Mouse (Mus musculus) liver, adult 2 months (tissue): ENCODE data around the gene Camkk1.

Experiments
- CTCF ChIP-seq: fragments of 200-500 bp; IDR thresholded peaks from 2 replicates; pipeline ENCODE4 v1.5.1; 2011; ENCODE audit warnings: low read depth, low read length, control low read depth
- POLR2A ChIP-seq: fragments of 200-500 bp; IDR thresholded peaks from 2 replicates; pipeline ENCODE4 v1.6.1; 2011; ENCODE audit warnings: low read length, control low read depth; ENCODE audit not compliant: insufficient read depth; ENCODE audit errors: extremely low read depth

DNA sequence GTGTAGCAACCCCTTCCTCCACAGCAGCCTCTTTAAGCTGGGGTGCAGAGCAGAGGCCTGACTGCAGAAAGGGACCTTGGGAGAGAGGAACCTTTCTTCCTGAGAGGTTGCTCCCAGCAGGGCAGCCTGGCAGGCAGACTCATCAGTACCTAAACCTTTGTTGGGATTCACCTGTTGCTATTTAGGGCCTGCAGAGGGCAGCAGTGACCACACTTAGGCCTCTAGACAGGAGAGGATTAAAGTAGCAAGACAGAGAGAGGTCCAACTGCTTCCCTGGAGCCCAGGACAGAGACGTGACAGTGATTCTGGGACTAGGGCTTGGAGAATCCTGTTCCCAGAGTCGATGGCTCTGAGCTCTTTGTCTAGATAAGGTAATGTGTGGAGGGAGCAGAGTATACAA, 12.4 kb upstream of the Camkk1 start:
- peak; percentile 83 for TF ChIP-seq CTCF
- TF ChIP-seq POLR2A = no peak
